Mouse (Mus musculus): ENCODE data around the gene Tbck.

- TF ChIP-seq CTCF (IDR thresholded peaks at IDR 0.05; ENCODE audit: borderline replicate concordance, control insufficient read depth, extremely low read depth, insufficient read depth, low read length, poor library complexity), result no peak
- no peak for TF ChIP-seq POLR2A (IDR thresholded peaks at IDR 0.05; ENCODE audit: control insufficient read depth, extremely low read depth, insufficient read depth, low read length, poor library complexity)
Measured at GRCm38 (mm10) chr3:132748750-132749149, 64.8 kb downstream of the Tbck start.

Measured in thymus, adult 2 months (tissue).